Mouse (Mus musculus): Measurements from ENCODE around the gene Creb5. TPM values are rescaled to one million over a fixed set of nuclear protein-coding genes. Genes with fewer than 3 reads are reported as not detected.

Gene Creb5
- polyA plus RNA-seq, 1 experiment from 2014 or later, result 3.2 TPM

GRCm38 (mm10) chr6:53508847-53509494, 221.9 kb downstream of the Creb5 start:
- no peak overlapping the region for H3K9ac ChIP-seq (ENCODE audit: low read depth, low read length)
- no peak overlapping the region for H3K4me2 ChIP-seq (ENCODE audit: low read length)
- H3K4me3 ChIP-seq (ENCODE audit: low read length), result no peak overlapping the region
- no peak for ATAC-seq
- no peak overlapping the region for H3K27ac ChIP-seq (ENCODE audit: low read depth, low read length)
- no peaks in the 10 kb centered on the region for H3K36me3 ChIP-seq (ENCODE audit: control insufficient read depth, insufficient read depth, low read length)
- WGBS, result 84% methylated on average over 3 of the region's 3 CpGs
- no peaks in the 10 kb centered on the region for H3K4me1 ChIP-seq (ENCODE audit: control insufficient read depth, insufficient read depth, low read depth, low read length)
- no peaks in the 10 kb centered on the region for H3K9me3 ChIP-seq (ENCODE audit: control insufficient read depth, low read length)
- no peaks in the 10 kb centered on the region; the same call in 1 of the 2 replicates for H3K27me3 ChIP-seq (replicated peaks; ENCODE audit: control insufficient read depth, insufficient read depth, low read length)

GRCm38 (mm10) chr6:53510005-53510404, 222.9 kb downstream of the Creb5 start:
- Histone ChIP-seq H3K4me3 (ENCODE audit: low read length) (no peak overlapping the region), H3K27ac (ENCODE audit: low read depth, low read length) (no peak overlapping the region), H3K9ac (ENCODE audit: low read depth, low read length) (no peak overlapping the region), H3K9me3 (ENCODE audit: control insufficient read depth, low read length) (no peaks in the 10 kb centered on the region), H3K27me3 (replicated peaks; ENCODE audit: control insufficient read depth, insufficient read depth, low read length) (no peaks in the 10 kb centered on the region; the same call in 1 of the 2 replicates), H3K4me2 (ENCODE audit: low read length) (no peak overlapping the region), H3K4me1 (ENCODE audit: control insufficient read depth, insufficient read depth, low read depth, low read length) (no peaks in the 10 kb centered on the region), H3K36me3 (ENCODE audit: control insufficient read depth, insufficient read depth, low read length) (no peaks in the 10 kb centered on the region)
- WGBS, result 51% methylated on average over 7 of the region's 7 CpGs
- ATAC-seq, result no peak

GRCm38 (mm10) chr6:53512226-53512625, 225.2 kb downstream of the Creb5 start:
- H3K4me1 ChIP-seq (ENCODE audit: control insufficient read depth, insufficient read depth, low read depth, low read length), result 0 out of 2 replicates have a peak, but pooled peaks cover under 1% of the 10 kb centered on the region
- no peak overlapping the region for H3K9ac ChIP-seq (ENCODE audit: low read depth, low read length)
- H3K36me3 ChIP-seq (ENCODE audit: control insufficient read depth, insufficient read depth, low read length), result no peaks in the 10 kb centered on the region
- H3K4me3 ChIP-seq (ENCODE audit: low read length), result no peak overlapping the region
- no peak overlapping the region for H3K4me2 ChIP-seq (ENCODE audit: low read length)
- H3K27ac ChIP-seq (ENCODE audit: low read depth, low read length), result no peak overlapping the region
- H3K27me3 ChIP-seq (replicated peaks; ENCODE audit: control insufficient read depth, insufficient read depth, low read length), result no peaks in the 10 kb centered on the region; the same call in 1 of the 2 replicates
- no peak for ATAC-seq
- WGBS, result 87% methylated on average over 8 of the region's 8 CpGs
- H3K9me3 ChIP-seq (ENCODE audit: control insufficient read depth, low read length), result no peaks in the 10 kb centered on the region

GRCm38 (mm10) chr6:53513380-53513779, 226.3 kb downstream of the Creb5 start:
- Histone ChIP-seq H3K27ac (ENCODE audit: low read depth, low read length) (no peak overlapping the region), H3K4me3 (ENCODE audit: low read length) (no peak overlapping the region), H3K4me2 (ENCODE audit: low read length) (no peak overlapping the region), H3K36me3 (ENCODE audit: control insufficient read depth, insufficient read depth, low read length) (no peaks in the 10 kb centered on the region), H3K9ac (ENCODE audit: low read depth, low read length) (no peak overlapping the region), H3K4me1 (ENCODE audit: control insufficient read depth, insufficient read depth, low read depth, low read length) (0 out of 2 replicates have a peak, but pooled peaks cover 3% of the 10 kb centered on the region), H3K9me3 (ENCODE audit: control insufficient read depth, low read length) (no peaks in the 10 kb centered on the region), H3K27me3 (replicated peaks; ENCODE audit: control insufficient read depth, insufficient read depth, low read length) (no peaks in the 10 kb centered on the region; the same call in 1 of the 2 replicates)
- 88% methylated on average over 2 of the region's 2 CpGs for WGBS
- no peak for ATAC-seq

DNA sequence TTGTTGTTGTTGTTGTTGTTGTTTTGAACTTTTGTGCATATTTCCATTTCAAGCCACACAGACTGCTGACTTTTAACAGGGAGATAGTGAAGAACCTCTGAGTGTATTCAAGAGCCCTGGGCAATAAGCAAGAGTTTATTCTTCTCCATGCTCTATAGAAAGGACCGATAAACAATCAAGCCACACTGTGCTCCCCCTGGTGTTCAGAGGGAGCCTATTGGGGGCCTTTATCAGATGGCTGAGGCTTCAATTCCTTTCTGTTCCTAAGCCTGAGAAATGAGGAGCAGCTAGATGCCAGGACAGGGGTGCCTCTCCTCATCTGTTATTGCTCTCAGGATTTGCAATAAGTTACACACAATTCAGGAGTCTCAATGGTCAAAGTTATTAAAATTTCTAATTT, 227.8 kb downstream of the Creb5 start:
- Histone ChIP-seq H3K27ac (ENCODE audit: low read depth, low read length) (no peak overlapping the region), H3K4me3 (ENCODE audit: low read length) (no peak overlapping the region), H3K27me3 (replicated peaks; ENCODE audit: control insufficient read depth, insufficient read depth, low read length) (no peaks in the 10 kb centered on the region; the same call in 1 of the 2 replicates), H3K9me3 (ENCODE audit: control insufficient read depth, low read length) (no peaks in the 10 kb centered on the region), H3K4me1 (ENCODE audit: control insufficient read depth, insufficient read depth, low read depth, low read length) (0 out of 2 replicates have a peak, but pooled peaks cover 3% of the 10 kb centered on the region), H3K36me3 (ENCODE audit: control insufficient read depth, insufficient read depth, low read length) (no peaks in the 10 kb centered on the region), H3K9ac (ENCODE audit: low read depth, low read length) (no peak overlapping the region), H3K4me2 (ENCODE audit: low read length) (no peak overlapping the region)
- 29% methylated on average over 1 of the region's 1 CpGs for WGBS
- ATAC-seq, result no peak

DNA sequence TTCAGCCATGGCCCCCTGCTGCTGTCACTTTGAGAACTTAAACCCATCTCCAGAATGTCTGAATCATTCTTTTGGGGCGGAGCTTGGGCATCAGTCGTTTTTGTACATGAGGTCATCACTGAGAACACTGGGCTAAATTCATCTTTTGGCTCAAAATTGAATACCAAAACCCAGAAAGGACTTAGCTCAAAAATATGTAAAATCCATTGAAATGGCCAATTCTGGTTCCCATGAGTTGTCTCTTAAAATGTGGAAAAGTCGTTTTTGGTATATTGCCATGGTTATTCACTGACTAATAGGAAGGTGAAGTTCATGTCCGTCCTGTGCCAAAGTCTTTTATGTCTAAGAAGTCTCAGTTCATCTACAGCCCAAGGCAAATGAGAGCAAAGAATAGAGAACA, 228.5 kb downstream of the Creb5 start:
- H3K27me3 ChIP-seq (replicated peaks; ENCODE audit: control insufficient read depth, insufficient read depth, low read length), result no peaks in the 10 kb centered on the region; the same call in 1 of the 2 replicates
- no peak overlapping the region for H3K9ac ChIP-seq (ENCODE audit: low read depth, low read length)
- H3K4me2 ChIP-seq (ENCODE audit: low read length), result no peak overlapping the region
- H3K9me3 ChIP-seq (ENCODE audit: control insufficient read depth, low read length), result no peaks in the 10 kb centered on the region
- WGBS, result 84% methylated on average over 4 of the region's 4 CpGs
- no peaks in the 10 kb centered on the region for H3K36me3 ChIP-seq (ENCODE audit: control insufficient read depth, insufficient read depth, low read length)
- H3K27ac ChIP-seq (ENCODE audit: low read depth, low read length), result no peak overlapping the region
- no peak for ATAC-seq
- H3K4me1 ChIP-seq (ENCODE audit: control insufficient read depth, insufficient read depth, low read depth, low read length), result 0 out of 2 replicates have a peak, but pooled peaks cover 3% of the 10 kb centered on the region
- H3K4me3 ChIP-seq (ENCODE audit: low read length), result no peak overlapping the region

GRCm38 (mm10) chr6:53517371-53517945, 230.4 kb downstream of the Creb5 start:
- ATAC-seq, result no peak
- Histone ChIP-seq H3K4me3 (ENCODE audit: low read length) (no peak overlapping the region), H3K4me2 (ENCODE audit: low read length) (no peak overlapping the region), H3K27ac (ENCODE audit: low read depth, low read length) (no peak overlapping the region), H3K4me1 (ENCODE audit: control insufficient read depth, insufficient read depth, low read depth, low read length) (0 out of 2 replicates have a peak, but pooled peaks cover 3% of the 10 kb centered on the region), H3K9me3 (ENCODE audit: control insufficient read depth, low read length) (no peaks in the 10 kb centered on the region), H3K27me3 (replicated peaks; ENCODE audit: control insufficient read depth, insufficient read depth, low read length) (no peaks in the 10 kb centered on the region; the same call in 1 of the 2 replicates), H3K36me3 (ENCODE audit: control insufficient read depth, insufficient read depth, low read length) (no peaks in the 10 kb centered on the region), H3K9ac (ENCODE audit: low read depth, low read length) (no peak overlapping the region)
- 44% methylated on average over 5 of the region's 5 CpGs for WGBS

GRCm38 (mm10) chr6:53523743-53524497, 236.8 kb downstream of the Creb5 start:
- no peaks in the 10 kb centered on the region for H3K27me3 ChIP-seq (replicated peaks; ENCODE audit: control insufficient read depth, insufficient read depth, low read length)
- H3K4me1 ChIP-seq (ENCODE audit: control insufficient read depth, insufficient read depth, low read depth, low read length), result no peaks in the 10 kb centered on the region
- 91% methylated on average over 13 of the region's 13 CpGs for WGBS
- no peak overlapping the region for H3K4me2 ChIP-seq (ENCODE audit: low read length)
- no peak for ATAC-seq
- no peak overlapping the region for H3K4me3 ChIP-seq (ENCODE audit: low read length)
- no peak overlapping the region for H3K9ac ChIP-seq (ENCODE audit: low read depth, low read length)
- H3K27ac ChIP-seq (ENCODE audit: low read depth, low read length), result no peak overlapping the region
- no peaks in the 10 kb centered on the region for H3K36me3 ChIP-seq (ENCODE audit: control insufficient read depth, insufficient read depth, low read length)
- no peaks in the 10 kb centered on the region for H3K9me3 ChIP-seq (ENCODE audit: control insufficient read depth, low read length)

DNA sequence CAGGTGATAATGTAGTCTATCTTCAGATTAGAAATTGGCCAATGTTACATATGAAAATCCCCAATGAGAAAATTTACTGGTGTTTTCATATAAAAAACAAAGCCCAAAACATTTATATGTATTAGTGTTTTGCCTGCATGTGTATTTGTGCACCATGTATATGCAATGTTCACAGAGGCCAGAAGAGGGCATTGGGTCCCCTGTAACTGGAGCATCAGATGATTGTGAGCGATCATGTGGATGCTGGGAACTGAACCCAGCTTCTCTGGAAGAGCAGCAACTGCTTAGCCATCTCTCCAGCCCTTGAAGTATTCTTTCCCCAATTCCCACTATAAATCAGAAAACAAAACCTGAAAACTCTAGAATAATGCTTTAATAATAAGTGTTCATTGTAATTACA, 239.4 kb downstream of the Creb5 start:
- Histone ChIP-seq H3K4me1 (ENCODE audit: control insufficient read depth, insufficient read depth, low read depth, low read length) (no peaks in the 10 kb centered on the region), H3K27me3 (replicated peaks; ENCODE audit: control insufficient read depth, insufficient read depth, low read length) (no peaks in the 10 kb centered on the region), H3K9me3 (ENCODE audit: control insufficient read depth, low read length) (no peaks in the 10 kb centered on the region), H3K9ac (ENCODE audit: low read depth, low read length) (no peak overlapping the region), H3K27ac (ENCODE audit: low read depth, low read length) (no peak overlapping the region), H3K36me3 (ENCODE audit: control insufficient read depth, insufficient read depth, low read length) (no peaks in the 10 kb centered on the region), H3K4me3 (ENCODE audit: low read length) (no peak overlapping the region), H3K4me2 (ENCODE audit: low read length) (no peak overlapping the region)
- no peak for ATAC-seq
- 85% methylated on average over 1 of the region's 1 CpGs for WGBS

Data from hindbrain, embryonic 16.5 days (tissue).